Mouse (Mus musculus): Measurements from ENCODE around the gene Ajm1. TPM values are rescaled to one million over a fixed set of nuclear protein-coding genes. Genes with fewer than 3 reads are reported as not detected.
A peak's percentile ranks its signal among the peaks of the same experiment; 100 is the strongest.

Gene Ajm1
- polyA plus RNA-seq, 1 experiment from 2014 or later, result 2.2 TPM

GRCm38 (mm10) chr2:25588227-25588907 is 6.8 kb upstream of the Ajm1 start:
- DNase-seq (ENCODE audit: low spot score) (no peak), ATAC-seq (no peak)
- WGBS, result 97% methylated on average over 8 of the region's 8 CpGs
- Histone ChIP-seq H3K27ac (ENCODE audit: low read depth, low read length) (no peak overlapping the region), H3K9ac (ENCODE audit: low read length) (no peak overlapping the region), H3K36me3 (ENCODE audit: control insufficient read depth, insufficient read depth, low read length) (peaks cover 88% of the 10 kb centered on the region), H3K27me3 (replicated peaks; ENCODE audit: control insufficient read depth, insufficient read depth, low read length) (no peaks in the 10 kb centered on the region), H3K9me3 (replicated peaks; ENCODE audit: control insufficient read depth, low read length) (no peaks in the 10 kb centered on the region), H3K4me2 (ENCODE audit: low read length) (no peak overlapping the region), H3K4me1 (ENCODE audit: control insufficient read depth, insufficient read depth, low read length) (no peaks in the 10 kb centered on the region), H3K4me3 (ENCODE audit: low read depth, low read length) (no peak overlapping the region)

DNA sequence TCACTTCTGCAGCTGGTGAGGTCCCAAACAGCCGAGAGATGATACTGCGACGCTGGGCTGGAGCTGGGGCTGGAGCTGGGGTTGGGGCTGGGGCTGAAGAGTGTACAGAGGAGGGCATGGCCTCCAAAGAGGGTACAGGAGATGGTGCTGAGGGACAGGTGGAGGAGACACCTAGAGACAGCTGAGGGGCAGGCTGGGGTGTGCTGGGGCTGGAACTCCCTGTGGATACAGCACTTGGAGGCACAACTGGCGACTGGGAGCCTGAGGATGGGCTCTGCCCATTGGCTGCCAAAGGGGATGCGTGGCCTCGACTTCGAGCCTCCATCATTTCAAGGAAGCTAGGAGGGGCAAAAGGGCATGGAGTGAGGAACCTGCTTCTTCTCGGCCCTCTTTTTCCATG is 5.7 kb upstream of the Ajm1 start:
- WGBS, result 93% methylated on average over 8 of the region's 8 CpGs
- no peak overlapping the region for H3K4me2 ChIP-seq (ENCODE audit: low read length)
- H3K27me3 ChIP-seq (replicated peaks; ENCODE audit: control insufficient read depth, insufficient read depth, low read length), result no peaks in the 10 kb centered on the region
- H3K36me3 ChIP-seq (ENCODE audit: control insufficient read depth, insufficient read depth, low read length), result peaks cover 81% of the 10 kb centered on the region
- H3K27ac ChIP-seq (ENCODE audit: low read depth, low read length), result no peak overlapping the region
- ATAC-seq, result no peak
- no peak overlapping the region for H3K4me3 ChIP-seq (ENCODE audit: low read depth, low read length)
- H3K9me3 ChIP-seq (replicated peaks; ENCODE audit: control insufficient read depth, low read length), result no peaks in the 10 kb centered on the region
- no peak overlapping the region for H3K9ac ChIP-seq (ENCODE audit: low read length)
- no peak for DNase-seq (ENCODE audit: low spot score)
- peaks cover 4% of the 10 kb centered on the region; the same call in 1 of the 2 replicates for H3K4me1 ChIP-seq (ENCODE audit: control insufficient read depth, insufficient read depth, low read length)

DNA sequence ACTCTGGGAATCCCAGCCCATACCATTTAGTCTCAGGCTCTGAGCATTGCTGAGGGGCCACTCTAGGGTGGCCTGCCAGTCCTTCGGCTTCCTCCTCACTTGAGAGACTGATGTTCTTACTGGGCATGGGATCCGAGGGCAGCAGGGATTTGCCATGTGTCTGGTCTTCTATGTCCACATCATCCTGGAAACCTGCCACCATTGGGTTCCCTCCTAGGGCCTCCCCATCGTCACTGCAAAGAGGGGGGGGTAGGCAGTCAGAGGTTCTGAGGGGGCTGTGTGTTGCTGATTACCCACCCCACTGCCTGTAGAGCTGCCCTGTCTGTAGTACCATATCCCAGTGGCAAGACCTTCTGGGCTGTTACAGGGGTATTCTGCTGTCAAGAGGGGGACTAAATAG is 4.0 kb upstream of the Ajm1 start:
- peaks cover 4% of the 10 kb centered on the region for H3K27me3 ChIP-seq (replicated peaks; ENCODE audit: control insufficient read depth, insufficient read depth, low read length)
- H3K4me1 ChIP-seq (ENCODE audit: control insufficient read depth, insufficient read depth, low read length), result peaks cover 6% of the 10 kb centered on the region; the same call in 1 of the 2 replicates
- no peak overlapping the region for H3K27ac ChIP-seq (ENCODE audit: low read depth, low read length)
- no peak overlapping the region for H3K4me3 ChIP-seq (ENCODE audit: low read depth, low read length)
- H3K9me3 ChIP-seq (replicated peaks; ENCODE audit: control insufficient read depth, low read length), result no peaks in the 10 kb centered on the region
- 80% methylated on average over 3 of the region's 3 CpGs for WGBS
- peaks cover 64% of the 10 kb centered on the region for H3K36me3 ChIP-seq (ENCODE audit: control insufficient read depth, insufficient read depth, low read length)
- H3K9ac ChIP-seq (ENCODE audit: low read length), result no peak overlapping the region
- H3K4me2 ChIP-seq (ENCODE audit: low read length), result no peak overlapping the region
- ATAC-seq (no peak), DNase-seq (ENCODE audit: low spot score) (no peak)

- no peak for ATAC-seq
- H3K9ac ChIP-seq (ENCODE audit: low read length), result no peak overlapping the region
- no peaks in the 10 kb centered on the region for H3K9me3 ChIP-seq (replicated peaks; ENCODE audit: control insufficient read depth, low read length)
- H3K4me3 ChIP-seq (ENCODE audit: low read depth, low read length), result no peak overlapping the region
- peaks cover 12% of the 10 kb centered on the region for H3K27me3 ChIP-seq (replicated peaks; ENCODE audit: control insufficient read depth, insufficient read depth, low read length)
- DNase-seq (ENCODE audit: low spot score), result no peak
- no peak overlapping the region for H3K4me2 ChIP-seq (ENCODE audit: low read length)
- H3K27ac ChIP-seq (ENCODE audit: low read depth, low read length), result no peak overlapping the region
- WGBS, result 81% methylated on average over 4 of the region's 4 CpGs
- H3K4me1 ChIP-seq (ENCODE audit: control insufficient read depth, insufficient read depth, low read length), result peaks cover 6% of the 10 kb centered on the region; the same call in 1 of the 2 replicates
- peaks cover 56% of the 10 kb centered on the region for H3K36me3 ChIP-seq (ENCODE audit: control insufficient read depth, insufficient read depth, low read length)
These were observed 3.3 kb upstream of the Ajm1 start for GRCm38 (mm10) chr2:25584856-25585255.

DNA sequence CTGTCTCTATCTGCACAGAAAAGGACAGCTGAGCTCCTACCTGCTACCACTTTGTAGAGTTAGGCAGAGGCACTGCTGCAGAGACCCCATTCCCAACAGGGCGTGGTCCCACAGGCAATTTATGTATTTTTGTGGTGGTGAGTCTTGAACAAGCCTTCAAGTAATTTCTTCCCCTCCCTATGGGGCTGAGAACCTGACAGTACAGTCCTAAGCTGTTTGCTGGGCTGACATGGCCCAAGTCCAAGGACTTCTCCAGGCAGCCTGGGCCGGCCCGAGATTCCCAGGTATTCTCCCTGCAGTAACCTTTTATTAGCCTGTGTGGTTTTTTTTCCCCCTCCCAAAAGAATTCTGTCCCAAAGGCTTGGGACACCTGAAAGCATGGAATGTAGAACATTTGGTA is 2.6 kb upstream of the Ajm1 start:
- Histone ChIP-seq H3K4me3 (ENCODE audit: low read depth, low read length) (no peak overlapping the region), H3K4me2 (ENCODE audit: low read length) (no peak overlapping the region), H3K27me3 (replicated peaks; ENCODE audit: control insufficient read depth, insufficient read depth, low read length) (peaks cover 19% of the 10 kb centered on the region), H3K27ac (ENCODE audit: low read depth, low read length) (no peak overlapping the region), H3K9ac (ENCODE audit: low read length) (no peak overlapping the region), H3K36me3 (ENCODE audit: control insufficient read depth, insufficient read depth, low read length) (peaks cover 50% of the 10 kb centered on the region), H3K4me1 (ENCODE audit: control insufficient read depth, insufficient read depth, low read length) (peaks cover 6% of the 10 kb centered on the region; the same call in 1 of the 2 replicates), H3K9me3 (replicated peaks; ENCODE audit: control insufficient read depth, low read length) (no peaks in the 10 kb centered on the region)
- ATAC-seq (no peak), DNase-seq (ENCODE audit: low spot score) (no peak)
- 89% methylated on average over 3 of the region's 3 CpGs for WGBS

DNA sequence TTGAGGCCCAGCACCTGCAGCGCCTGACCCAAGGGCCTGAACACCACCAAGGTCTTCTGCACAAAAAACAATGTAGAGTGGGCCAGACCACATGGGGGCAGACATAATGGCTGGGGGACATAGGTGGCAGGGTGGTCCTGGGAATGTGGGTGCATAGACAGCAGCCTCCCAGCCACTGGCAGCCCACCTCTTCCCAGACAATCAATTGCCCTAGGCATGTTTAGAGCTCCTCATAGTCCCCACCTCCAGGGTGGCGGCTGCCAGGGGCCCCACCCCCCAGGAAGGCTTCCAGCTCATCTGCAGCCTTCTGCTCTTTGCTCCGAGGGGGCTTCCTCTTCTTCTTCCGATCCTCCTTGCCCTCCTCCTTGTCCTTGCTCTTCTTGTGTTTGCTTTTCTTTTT is 2.0 kb upstream of the Ajm1 start:
- Histone ChIP-seq H3K9me3 (replicated peaks; ENCODE audit: control insufficient read depth, low read length) (no peaks in the 10 kb centered on the region), H3K9ac (ENCODE audit: low read length) (no peak overlapping the region), H3K36me3 (ENCODE audit: control insufficient read depth, insufficient read depth, low read length) (peaks cover 48% of the 10 kb centered on the region), H3K27ac (ENCODE audit: low read depth, low read length) (no peak overlapping the region), H3K4me3 (ENCODE audit: low read depth, low read length) (no peak overlapping the region), H3K4me2 (ENCODE audit: low read length) (no peak overlapping the region), H3K4me1 (ENCODE audit: control insufficient read depth, insufficient read depth, low read length) (peaks cover 6% of the 10 kb centered on the region; the same call in 1 of the 2 replicates), H3K27me3 (replicated peaks; ENCODE audit: control insufficient read depth, insufficient read depth, low read length) (peaks cover 24% of the 10 kb centered on the region)
- no peak for DNase-seq (ENCODE audit: low spot score)
- 68% methylated on average over 4 of the region's 4 CpGs for WGBS
- ATAC-seq, result no peak

- ATAC-seq (no peak), DNase-seq (ENCODE audit: low spot score) (no peak)
- Histone ChIP-seq H3K4me3 (ENCODE audit: low read depth, low read length) (no peak overlapping the region), H3K9me3 (replicated peaks; ENCODE audit: control insufficient read depth, low read length) (no peaks in the 10 kb centered on the region), H3K36me3 (ENCODE audit: control insufficient read depth, insufficient read depth, low read length) (peaks cover 44% of the 10 kb centered on the region), H3K4me2 (ENCODE audit: low read length) (no peak overlapping the region), H3K4me1 (ENCODE audit: control insufficient read depth, insufficient read depth, low read length) (peaks cover 6% of the 10 kb centered on the region; the same call in 1 of the 2 replicates), H3K9ac (ENCODE audit: low read length) (peak overlapping the region; percentile 32), H3K27me3 (replicated peaks; ENCODE audit: control insufficient read depth, insufficient read depth, low read length) (peaks cover 29% of the 10 kb centered on the region), H3K27ac (ENCODE audit: low read depth, low read length) (0 out of 2 replicates have a peak overlapping the region, but pooled peaks have one; percentile 5)
- 84% methylated on average over 6 of the region's 6 CpGs for WGBS
These were observed 1.5 kb upstream of the Ajm1 start for GRCm38 (mm10) chr2:25583120-25583481.

DNA sequence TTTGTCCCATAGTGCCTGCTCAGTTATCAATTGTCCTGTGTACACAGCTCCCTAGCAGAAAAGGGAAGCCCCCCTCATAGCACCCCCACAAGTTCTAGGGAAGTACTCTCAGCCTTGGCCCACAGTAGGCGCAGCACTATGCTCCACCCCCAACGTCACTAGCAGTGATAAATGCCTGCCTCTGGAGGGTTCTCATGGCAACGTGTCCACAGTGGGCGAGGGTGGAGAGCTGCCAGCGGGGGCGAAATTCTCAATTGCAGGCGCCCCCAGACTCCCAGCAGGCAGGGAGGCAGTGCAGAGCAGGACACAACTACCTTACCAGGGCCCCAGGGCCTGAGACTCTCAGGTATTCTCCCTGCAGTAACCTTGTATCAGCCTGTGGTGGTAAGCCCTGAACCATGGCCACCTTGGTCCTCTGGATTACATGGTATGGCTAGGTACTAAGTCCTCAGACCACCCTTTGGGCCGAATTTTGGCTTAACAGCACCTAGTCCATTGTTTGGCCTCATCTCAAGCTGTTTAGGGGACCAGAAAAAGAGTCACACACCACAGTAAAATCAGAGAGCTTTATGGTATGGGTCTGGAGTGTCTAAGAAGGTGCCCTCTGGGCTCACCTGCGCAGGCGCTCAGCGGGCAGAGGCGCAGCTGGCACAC is 1.0 kb upstream of the Ajm1 start:
- no peak overlapping the region for H3K4me3 ChIP-seq (ENCODE audit: low read depth, low read length)
- H3K9me3 ChIP-seq (replicated peaks; ENCODE audit: control insufficient read depth, low read length), result no peaks in the 10 kb centered on the region
- ATAC-seq (0 out of 2 replicates have a peak, but pooled peaks have one; percentile 8), DNase-seq (ENCODE audit: low spot score) (peak; percentile 65)
- H3K27ac ChIP-seq (ENCODE audit: low read depth, low read length), result 0 out of 2 replicates have a peak overlapping the region, but pooled peaks have one; percentile 5
- H3K36me3 ChIP-seq (ENCODE audit: control insufficient read depth, insufficient read depth, low read length), result peaks cover 40% of the 10 kb centered on the region
- H3K4me1 ChIP-seq (ENCODE audit: control insufficient read depth, insufficient read depth, low read length), result peaks cover 9% of the 10 kb centered on the region; the same call in 1 of the 2 replicates
- 54% methylated on average over 12 of the region's 12 CpGs for WGBS
- H3K4me2 ChIP-seq (ENCODE audit: low read length), result no peak overlapping the region
- H3K9ac ChIP-seq (ENCODE audit: low read length), result peak overlapping the region; percentile 32
- H3K27me3 ChIP-seq (replicated peaks; ENCODE audit: control insufficient read depth, insufficient read depth, low read length), result peaks cover 34% of the 10 kb centered on the region

GRCm38 (mm10) chr2:25581901-25582301 is 344 bp upstream of the Ajm1 start:
- peaks cover 9% of the 10 kb centered on the region; the same call in 1 of the 2 replicates for H3K4me1 ChIP-seq (ENCODE audit: control insufficient read depth, insufficient read depth, low read length)

More at GRCm38 (mm10) chr2:25581901-25582301, 344 bp upstream of the Ajm1 start:
- H3K4me3 ChIP-seq (ENCODE audit: low read depth, low read length), result no peak overlapping the region
- WGBS, result 37% methylated on average over 6 of the region's 6 CpGs
- H3K9ac ChIP-seq (ENCODE audit: low read length), result no peak overlapping the region
- H3K27ac ChIP-seq (ENCODE audit: low read depth, low read length), result no peak overlapping the region
- DNase-seq (ENCODE audit: low spot score), result no peak
- H3K36me3 ChIP-seq (ENCODE audit: control insufficient read depth, insufficient read depth, low read length), result peaks cover 34% of the 10 kb centered on the region
- ATAC-seq, result peak; percentile 8
- peaks cover 41% of the 10 kb centered on the region for H3K27me3 ChIP-seq (replicated peaks; ENCODE audit: control insufficient read depth, insufficient read depth, low read length)
- H3K9me3 ChIP-seq (replicated peaks; ENCODE audit: control insufficient read depth, low read length), result no peaks in the 10 kb centered on the region
- H3K4me2 ChIP-seq (ENCODE audit: low read length), result peak overlapping the region; percentile 73
